Mouse (Mus musculus) embryo, embryonic 9.5 days (tissue): ENCODE results near the gene Tctex1d4.

Source experiments
- DNase-seq: peaks from one replicate; pipeline ENCODE4 v3.0.0-alpha.2; 2017; ENCODE audit errors: extremely low spot score

Gene Tctex1d4

GRCm38 (mm10) chr4:117126675-117127290 lies at the start of gene Tctex1d4:
Tctex1d4 (plus strand) TSS chr4:117126794.
- DNase-seq = no peak

- no peak for DNase-seq
These were observed 38.5 kb upstream of the Tctex1d4 start for GRCm38 (mm10) chr4:117087948-117088640.

GRCm38 (mm10) chr4:117090586-117090985 lies 36.0 kb upstream of the Tctex1d4 start:
- no peak for DNase-seq

- no peak for DNase-seq
These were observed 31.8 kb upstream of the Tctex1d4 start for GRCm38 (mm10) chr4:117094626-117095361.

GRCm38 (mm10) chr4:117095551-117096452 lies 30.8 kb upstream of the Tctex1d4 start, which contains the start of gene Ptch2:
Ptch2 (plus strand) TSS chr4:117096075.
- peak; percentile 93 for DNase-seq

- DNase-seq = peak; percentile 32
These were observed 29.9 kb upstream of the Tctex1d4 start for GRCm38 (mm10) chr4:117096666-117097065.

GRCm38 (mm10) chr4:117097969-117098763 lies 28.4 kb upstream of the Tctex1d4 start:
- DNase-seq = no peak

GRCm38 (mm10) chr4:117098764-117099036 lies 27.9 kb upstream of the Tctex1d4 start:
- DNase-seq = no peak

GRCm38 (mm10) chr4:117100036-117100435 lies 26.6 kb upstream of the Tctex1d4 start:
- DNase-seq = no peak

GRCm38 (mm10) chr4:117101218-117101617 lies 25.4 kb upstream of the Tctex1d4 start:
- peak; percentile 52 for DNase-seq

- DNase-seq = no peak
These were observed 21.9 kb upstream of the Tctex1d4 start for GRCm38 (mm10) chr4:117104672-117105071.

- DNase-seq = no peak
These were observed 21.5 kb upstream of the Tctex1d4 start for GRCm38 (mm10) chr4:117105127-117105526.

- DNase-seq = no peak
These were observed 18.6 kb upstream of the Tctex1d4 start for GRCm38 (mm10) chr4:117107813-117108523.

GRCm38 (mm10) chr4:117108524-117108849 lies 18.1 kb upstream of the Tctex1d4 start:
- no peak for DNase-seq

- no peak for DNase-seq
These were observed 17.3 kb upstream of the Tctex1d4 start for GRCm38 (mm10) chr4:117109330-117109729.

GRCm38 (mm10) chr4:117110249-117110648 lies 16.3 kb upstream of the Tctex1d4 start:
- DNase-seq = no peak

GRCm38 (mm10) chr4:117110985-117111384 lies 15.6 kb upstream of the Tctex1d4 start:
- DNase-seq = no peak

- DNase-seq = no peak
These were observed 13.4 kb upstream of the Tctex1d4 start for GRCm38 (mm10) chr4:117113237-117113636.

- DNase-seq = no peak
These were observed 11.0 kb upstream of the Tctex1d4 start for GRCm38 (mm10) chr4:117115592-117115991.

GRCm38 (mm10) chr4:117117931-117118330 lies 8.7 kb upstream of the Tctex1d4 start:
- no peak for DNase-seq

- no peak for DNase-seq
These were observed 7.0 kb upstream of the Tctex1d4 start for GRCm38 (mm10) chr4:117119636-117120035.
